Mouse (Mus musculus): ENCODE data around the gene Tas2r113. TPM values are rescaled to one million over a fixed set of nuclear protein-coding genes. Genes with fewer than 3 reads are reported as not detected.
"Not testable (repeated sequence)": the region's sequence is repeated elsewhere in the genome, so short reads cannot be mapped to it uniquely, and the experiment has no call there.

Gene Tas2r113
- not detected in 2 replicates for polyA plus RNA-seq (2015; fragmentation: Nextera tagmentation; extraction: Ambion mirVana)

GRCm38 (mm10) chr6:132892711-132893110 lies at the start of gene Tas2r113:
Tas2r113 (plus strand) TSS chr6:132893011.
- Histone ChIP-seq H3K4me3 (no peak within 1 kb of the TSS), H3K27me3 (no peaks in the 10 kb centered on the region), H3K27ac (no peak within 1 kb of the TSS), H3K36me3 (no peaks in the 10 kb centered on the region), H3K9ac (no peak within 1 kb of the TSS), H3K4me1 (no peaks in the 10 kb centered on the region), H3K9me3 (no peaks in the 10 kb centered on the region), H3K4me2 (no peak within 1 kb of the TSS)
- ATAC-seq (ENCODE audit: insufficient number of reproducible peaks, insufficient read depth, low FRiP score, low TSS enrichment, low read depth): no peak
- WGBS: 66% methylated on average over 1 of the region's 1 CpGs

- Histone ChIP-seq H3K9me3 (no peaks in the 10 kb centered on the region), H3K4me1 (no peaks in the 10 kb centered on the region), H3K4me3 (no peak within 1 kb of the TSS), H3K9ac (no peak within 1 kb of the TSS), H3K27me3 (no peaks in the 10 kb centered on the region), H3K36me3 (no peaks in the 10 kb centered on the region), H3K4me2 (no peak within 1 kb of the TSS), H3K27ac (no peak within 1 kb of the TSS)
- no peak for ATAC-seq (ENCODE audit: insufficient number of reproducible peaks, insufficient read depth, low FRiP score, low TSS enrichment, low read depth)
- 81% methylated on average over 1 of the region's 1 CpGs for WGBS
These were observed 46.0 kb upstream of the Tas2r113 start, which contains the start of gene Tas2r123 for GRCm38 (mm10) chr6:132846842-132847241. Tas2r123 (plus strand) TSS chr6:132847142.

- Histone ChIP-seq H3K27me3 (no peaks in the 10 kb centered on the region), H3K4me2 (no peak within 1 kb of the TSS), H3K9ac (no peak within 1 kb of the TSS), H3K4me3 (no peak within 1 kb of the TSS), H3K9me3 (no peaks in the 10 kb centered on the region), H3K4me1 (no peaks in the 10 kb centered on the region), H3K27ac (no peak within 1 kb of the TSS), H3K36me3 (no peaks in the 10 kb centered on the region)
- WGBS: 59% methylated on average over 1 of the region's 1 CpGs
- ATAC-seq (ENCODE audit: insufficient number of reproducible peaks, insufficient read depth, low FRiP score, low TSS enrichment, low read depth): no peak
These were observed 37.7 kb upstream of the Tas2r113 start, which contains the start of gene Tas2r116 for GRCm38 (mm10) chr6:132855138-132855537. Tas2r116 (plus strand) TSS chr6:132855438.

- H3K4me3 ChIP-seq: no peak within 1 kb of the TSS
- no peak within 1 kb of the TSS for H3K4me2 ChIP-seq
- H3K27me3 ChIP-seq: no peaks in the 10 kb centered on the region
- H3K27ac ChIP-seq: no peak within 1 kb of the TSS
- H3K9ac ChIP-seq: no peak within 1 kb of the TSS
- H3K4me1 ChIP-seq: no peaks in the 10 kb centered on the region
- H3K36me3 ChIP-seq: no peaks in the 10 kb centered on the region
- ATAC-seq (ENCODE audit: insufficient number of reproducible peaks, insufficient read depth, low FRiP score, low TSS enrichment, low read depth): no peak
- H3K9me3 ChIP-seq: no peaks in the 10 kb centered on the region
These were observed 25.1 kb upstream of the Tas2r113 start, which contains the start of gene Tas2r110 for GRCm38 (mm10) chr6:132867708-132868107. Tas2r110 (plus strand) TSS chr6:132868008.

- Histone ChIP-seq H3K27me3 (no peaks in the 10 kb centered on the region), H3K36me3 (no peaks in the 10 kb centered on the region), H3K9me3 (no peaks in the 10 kb centered on the region), H3K4me3 (no peak within 1 kb of the TSS), H3K9ac (no peak within 1 kb of the TSS), H3K4me1 (no peaks in the 10 kb centered on the region), H3K27ac (no peak within 1 kb of the TSS), H3K4me2 (no peak within 1 kb of the TSS)
- 84% methylated on average over 3 of the region's 3 CpGs for WGBS
- ATAC-seq (ENCODE audit: insufficient number of reproducible peaks, insufficient read depth, low FRiP score, low TSS enrichment, low read depth): no peak
These were observed 16.5 kb downstream of the Tas2r113 start, which contains the start of gene Tas2r125 for GRCm38 (mm10) chr6:132909351-132909750. Tas2r125 (plus strand) TSS chr6:132909651.

GRCm38 (mm10) chr6:132941376-132941775 lies 48.6 kb downstream of the Tas2r113 start:
- not testable (repeated sequence) for H3K27ac ChIP-seq; H3K4me1 ChIP-seq; ATAC-seq (ENCODE audit: insufficient number of reproducible peaks, insufficient read depth, low FRiP score, low TSS enrichment, low read depth); H3K9ac ChIP-seq; H3K4me2 ChIP-seq; H3K36me3 ChIP-seq; H3K27me3 ChIP-seq; H3K4me3 ChIP-seq; H3K9me3 ChIP-seq

Other genes with a start within 250 kb of the Tas2r113 start
- gene A630073D07Rik, start 241.5 kb upstream of the Tas2r113 start, polyA plus RNA-seq (2015; fragmentation: Nextera tagmentation; extraction: Ambion mirVana): not detected in 2 replicates
- not detected in 2 replicates for gene Tas2r120, start 236.1 kb upstream of the Tas2r113 start, polyA plus RNA-seq (2015; fragmentation: Nextera tagmentation; extraction: Ambion mirVana)
- not detected in 2 replicates for gene Tas2r121, start 192.0 kb upstream of the Tas2r113 start, polyA plus RNA-seq (2015; fragmentation: Nextera tagmentation; extraction: Ambion mirVana)
- gene Tas2r122, start 181.1 kb upstream of the Tas2r113 start, polyA plus RNA-seq (2015; fragmentation: Nextera tagmentation; extraction: Ambion mirVana): not detected in 2 replicates
- gene Tas2r115, start 155.0 kb upstream of the Tas2r113 start, polyA plus RNA-seq (2015; fragmentation: Nextera tagmentation; extraction: Ambion mirVana): not detected in 2 replicates
- not detected in 2 replicates for gene Tas2r124, start 138.3 kb upstream of the Tas2r113 start, polyA plus RNA-seq (2015; fragmentation: Nextera tagmentation; extraction: Ambion mirVana)
- gene Tas2r102, start 130.9 kb upstream of the Tas2r113 start, polyA plus RNA-seq (2015; fragmentation: Nextera tagmentation; extraction: Ambion mirVana): not detected in 2 replicates
- not detected in 2 replicates for gene Tas2r136, start 114.8 kb upstream of the Tas2r113 start, polyA plus RNA-seq (2015; fragmentation: Nextera tagmentation; extraction: Ambion mirVana)
- gene Tas2r117, start 90.2 kb upstream of the Tas2r113 start, polyA plus RNA-seq (2015; fragmentation: Nextera tagmentation; extraction: Ambion mirVana): not detected in 2 replicates
- gene Tas2r123, start 45.9 kb upstream of the Tas2r113 start, polyA plus RNA-seq (2015; fragmentation: Nextera tagmentation; extraction: Ambion mirVana): not detected in 2 replicates
- not detected in 2 replicates for gene Tas2r116, start 37.6 kb upstream of the Tas2r113 start, polyA plus RNA-seq (2015; fragmentation: Nextera tagmentation; extraction: Ambion mirVana)
- not detected in 2 replicates for gene Tas2r110, start 25.0 kb upstream of the Tas2r113 start, polyA plus RNA-seq (2015; fragmentation: Nextera tagmentation; extraction: Ambion mirVana)
- gene Tas2r125, start 16.6 kb downstream of the Tas2r113 start, polyA plus RNA-seq (2015; fragmentation: Nextera tagmentation; extraction: Ambion mirVana): not detected in 2 replicates
- not detected in 2 replicates for gene Tas2r129, start 58.1 kb downstream of the Tas2r113 start, polyA plus RNA-seq (2015; fragmentation: Nextera tagmentation; extraction: Ambion mirVana)
- not detected in 2 replicates for gene Tas2r131, start 64.9 kb downstream of the Tas2r113 start, polyA plus RNA-seq (2015; fragmentation: Nextera tagmentation; extraction: Ambion mirVana)
- gene Tas2r109, start 88.0 kb downstream of the Tas2r113 start, polyA plus RNA-seq (2015; fragmentation: Nextera tagmentation; extraction: Ambion mirVana): not detected in 2 replicates
- not detected in 2 replicates for gene Tas2r103, start 144.1 kb downstream of the Tas2r113 start, polyA plus RNA-seq (2015; fragmentation: Nextera tagmentation; extraction: Ambion mirVana)
- not detected in 2 replicates for gene Tas2r140, start 162.8 kb downstream of the Tas2r113 start, polyA plus RNA-seq (2015; fragmentation: Nextera tagmentation; extraction: Ambion mirVana)
- 108 and 112 TPM in 2 replicates for gene Smim10l1, start 211.9 kb downstream of the Tas2r113 start, polyA plus RNA-seq (2015; fragmentation: Nextera tagmentation; extraction: Ambion mirVana)